Mouse (Mus musculus): ENCODE results near the gene Cabp2. TPM values are rescaled to one million over a fixed set of nuclear protein-coding genes. Genes with fewer than 3 reads are reported as not detected.
"Not testable (repeated sequence)": the region's sequence is repeated elsewhere in the genome, so short reads cannot be mapped to it uniquely, and the experiment has no call there.

Cabp2 gene
- polyA plus RNA-seq, 1 experiment from 2014 or later: not detected

GRCm38 (mm10) chr19:4058581-4058980, 22.8 kb upstream of the Cabp2 start:
- no peak overlapping the region for H3K9ac ChIP-seq (ENCODE audit: low read depth, low read length)
- 85% methylated on average over 5 of the region's 5 CpGs for whole genome bisulfite sequencing (ENCODE audit: insufficient replicate concordance)
- H3K27me3 ChIP-seq (ENCODE audit: control insufficient read depth, insufficient read depth, low read length): no peaks in the 10 kb centered on the region
- H3K4me1 ChIP-seq (ENCODE audit: control insufficient read depth, insufficient read depth, low read length): peaks cover 11% of the 10 kb centered on the region; the same call in 1 of the 2 replicates
- no peak overlapping the region for H3K4me2 ChIP-seq
- no peak overlapping the region for H3K27ac ChIP-seq (ENCODE audit: low read depth, low read length)
- H3K4me3 ChIP-seq (ENCODE audit: low read depth, low read length): no peak overlapping the region
- ATAC-seq (replicated peaks; ENCODE audit: insufficient number of reproducible peaks, low FRiP score, low TSS enrichment): no peak
- no peaks in the 10 kb centered on the region for H3K36me3 ChIP-seq (ENCODE audit: control insufficient read depth, insufficient read depth, low read length)
- no peaks in the 10 kb centered on the region for H3K9me3 ChIP-seq (replicated peaks; ENCODE audit: control insufficient read depth, low read length)

- no peaks in the 10 kb centered on the region for H3K36me3 ChIP-seq (ENCODE audit: control insufficient read depth, insufficient read depth, low read length)
- WGBS (ENCODE audit: insufficient replicate concordance): 61% methylated on average over 15 of the region's 15 CpGs
- no peak within 1 kb of the TSS for H3K4me2 ChIP-seq
- H3K9me3 ChIP-seq (replicated peaks; ENCODE audit: control insufficient read depth, low read length): no peaks in the 10 kb centered on the region
- H3K4me1 ChIP-seq (ENCODE audit: control insufficient read depth, insufficient read depth, low read length): peaks cover 11% of the 10 kb centered on the region; the same call in 1 of the 2 replicates
- H3K27me3 ChIP-seq (ENCODE audit: control insufficient read depth, insufficient read depth, low read length): no peaks in the 10 kb centered on the region
- H3K27ac ChIP-seq (ENCODE audit: low read depth, low read length): no peak within 1 kb of the TSS
- no peak within 1 kb of the TSS for H3K4me3 ChIP-seq (ENCODE audit: low read depth, low read length)
- no peak within 1 kb of the TSS for H3K9ac ChIP-seq (ENCODE audit: low read depth, low read length)
- no peak for ATAC-seq (replicated peaks; ENCODE audit: insufficient number of reproducible peaks, low FRiP score, low TSS enrichment)
These were observed 22.2 kb upstream of the Cabp2 start, which contains the start of gene Gstp3 for GRCm38 (mm10) chr19:4059069-4059740. Gstp3 (minus strand) TSS chr19:4059569.

- not testable (repeated sequence) for H3K27me3 ChIP-seq (ENCODE audit: control insufficient read depth, insufficient read depth, low read length); H3K36me3 ChIP-seq (ENCODE audit: control insufficient read depth, insufficient read depth, low read length); ATAC-seq (replicated peaks; ENCODE audit: insufficient number of reproducible peaks, low FRiP score, low TSS enrichment); H3K4me3 ChIP-seq (ENCODE audit: low read depth, low read length); H3K27ac ChIP-seq (ENCODE audit: low read depth, low read length); H3K9ac ChIP-seq (ENCODE audit: low read depth, low read length); H3K9me3 ChIP-seq (replicated peaks; ENCODE audit: control insufficient read depth, low read length); H3K4me2 ChIP-seq
- WGBS (ENCODE audit: insufficient replicate concordance): 82% methylated on average over 8 of the region's 8 CpGs
- H3K4me1 ChIP-seq (ENCODE audit: control insufficient read depth, insufficient read depth, low read length): peaks cover 11% of the 10 kb centered on the region; the same call in 1 of the 2 replicates
These were observed 21.1 kb upstream of the Cabp2 start for GRCm38 (mm10) chr19:4060044-4060898.

DNA sequence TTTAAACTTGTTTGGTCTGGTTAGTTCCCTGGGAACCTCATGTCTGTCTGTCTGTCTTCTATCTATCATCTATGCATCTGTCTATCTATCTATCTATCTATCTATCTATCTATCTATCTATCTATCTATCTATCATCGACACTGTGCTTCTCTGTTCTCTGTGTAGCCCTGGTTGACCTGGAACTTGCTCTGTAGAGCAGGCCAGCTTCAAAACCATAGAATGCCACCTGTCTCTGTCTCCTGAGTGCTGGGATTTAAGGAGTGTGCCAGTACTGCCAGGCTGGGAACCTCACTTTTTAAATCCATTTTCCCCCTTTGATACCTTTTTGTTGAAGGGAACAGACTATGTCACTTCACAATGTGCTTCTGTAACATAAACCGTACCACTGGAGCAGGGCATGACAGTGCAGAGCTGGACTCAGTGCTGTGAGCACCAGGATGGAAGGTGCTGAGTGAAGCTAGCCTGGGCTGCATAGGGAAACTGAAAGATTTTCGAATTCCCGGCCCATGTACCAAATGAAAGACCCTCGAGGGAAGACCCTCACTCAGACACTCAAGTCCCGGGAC, 20.4 kb upstream of the Cabp2 start:
- WGBS (ENCODE audit: insufficient replicate concordance): 78% methylated on average over 5 of the region's 6 CpGs
- Histone ChIP-seq H3K9me3 (replicated peaks; ENCODE audit: control insufficient read depth, low read length) (no peaks in the 10 kb centered on the region), H3K4me3 (ENCODE audit: low read depth, low read length) (no peak overlapping the region), H3K4me2 (no peak overlapping the region), H3K36me3 (ENCODE audit: control insufficient read depth, insufficient read depth, low read length) (no peaks in the 10 kb centered on the region), H3K9ac (ENCODE audit: low read depth, low read length) (no peak overlapping the region), H3K27ac (ENCODE audit: low read depth, low read length) (no peak overlapping the region), H3K4me1 (ENCODE audit: control insufficient read depth, insufficient read depth, low read length) (peaks cover 8% of the 10 kb centered on the region; the same call in 1 of the 2 replicates), H3K27me3 (ENCODE audit: control insufficient read depth, insufficient read depth, low read length) (no peaks in the 10 kb centered on the region)
- ATAC-seq (replicated peaks; ENCODE audit: insufficient number of reproducible peaks, low FRiP score, low TSS enrichment): no peak

DNA sequence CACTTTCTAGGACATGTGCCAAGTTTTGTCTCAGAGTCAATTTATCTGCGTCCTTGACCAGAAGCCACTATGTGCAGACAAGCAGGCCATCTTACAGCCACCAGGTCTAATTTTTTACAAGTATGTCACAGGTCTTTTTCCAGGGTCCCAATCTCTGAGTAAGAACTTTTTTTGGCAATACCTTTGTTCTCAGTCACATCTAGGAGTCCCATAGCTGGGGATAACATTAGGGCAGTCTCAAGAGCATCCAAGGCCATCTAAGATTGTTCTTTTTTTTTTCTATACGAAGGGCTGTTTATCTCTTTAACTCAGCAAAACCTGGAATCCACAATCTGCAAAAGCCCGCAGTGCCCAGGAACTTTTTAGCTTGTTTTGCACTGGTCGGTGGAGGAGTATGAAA, 18.0 kb upstream of the Cabp2 start:
- H3K4me1 ChIP-seq (ENCODE audit: control insufficient read depth, insufficient read depth, low read length); H3K27ac ChIP-seq (ENCODE audit: low read depth, low read length); H3K36me3 ChIP-seq (ENCODE audit: control insufficient read depth, insufficient read depth, low read length); H3K27me3 ChIP-seq (ENCODE audit: control insufficient read depth, insufficient read depth, low read length); ATAC-seq (replicated peaks; ENCODE audit: insufficient number of reproducible peaks, low FRiP score, low TSS enrichment); H3K4me3 ChIP-seq (ENCODE audit: low read depth, low read length); H3K4me2 ChIP-seq; H3K9ac ChIP-seq (ENCODE audit: low read depth, low read length); H3K9me3 ChIP-seq (replicated peaks; ENCODE audit: control insufficient read depth, low read length): not testable (repeated sequence)
- 30% methylated on average over 3 of the region's 4 CpGs for WGBS (ENCODE audit: insufficient replicate concordance)

DNA sequence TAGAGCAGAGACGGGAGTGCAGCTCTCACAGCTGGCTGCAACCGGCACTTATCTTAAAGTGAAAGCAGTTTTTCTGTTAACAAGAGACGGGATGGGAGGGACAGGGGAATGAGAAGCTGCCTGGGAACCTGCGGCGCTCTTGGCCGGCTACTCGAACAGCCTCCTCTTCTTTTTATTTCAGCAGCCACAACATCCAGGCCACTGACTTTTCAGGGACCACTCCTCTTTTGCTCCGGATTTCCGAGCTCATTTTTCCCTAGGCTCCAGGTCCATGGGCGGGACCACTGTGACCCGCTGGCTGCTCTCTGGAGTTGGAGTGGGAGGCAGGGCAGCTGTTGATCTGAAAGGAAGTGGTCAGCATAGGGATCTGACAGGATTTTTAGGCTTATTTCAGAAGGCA, 16.9 kb upstream of the Cabp2 start:
- not testable (repeated sequence) for ATAC-seq (replicated peaks; ENCODE audit: insufficient number of reproducible peaks, low FRiP score, low TSS enrichment)

DNA sequence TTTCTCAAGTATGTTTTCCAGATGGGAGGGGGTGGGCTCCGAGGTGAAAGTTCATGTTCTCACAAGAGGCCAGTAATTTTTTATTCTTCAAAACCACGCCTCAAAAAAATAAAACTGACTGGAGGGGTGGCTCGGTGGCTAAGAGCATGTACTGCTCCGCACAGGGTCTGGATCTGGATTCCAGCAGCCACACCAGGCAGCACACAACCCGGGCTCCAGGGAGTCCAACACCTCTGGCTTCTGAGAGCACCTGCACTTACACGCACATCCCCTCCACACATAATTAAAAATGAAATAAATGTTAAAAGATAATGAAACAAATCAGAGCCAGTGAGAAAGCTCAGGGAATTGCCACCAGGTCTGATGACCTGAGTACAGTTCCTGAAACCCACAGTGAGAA, 15.1 kb upstream of the Cabp2 start:
- Histone ChIP-seq H3K4me2 (no peak overlapping the region), H3K27ac (ENCODE audit: low read depth, low read length) (no peak overlapping the region), H3K9me3 (replicated peaks; ENCODE audit: control insufficient read depth, low read length) (no peaks in the 10 kb centered on the region), H3K4me3 (ENCODE audit: low read depth, low read length) (no peak overlapping the region), H3K36me3 (ENCODE audit: control insufficient read depth, insufficient read depth, low read length) (no peaks in the 10 kb centered on the region), H3K9ac (ENCODE audit: low read depth, low read length) (no peak overlapping the region), H3K27me3 (ENCODE audit: control insufficient read depth, insufficient read depth, low read length) (no peaks in the 10 kb centered on the region), H3K4me1 (ENCODE audit: control insufficient read depth, insufficient read depth, low read length) (no peaks in the 10 kb centered on the region)
- 84% methylated on average over 6 of the region's 6 CpGs for WGBS (ENCODE audit: insufficient replicate concordance)
- ATAC-seq (replicated peaks; ENCODE audit: insufficient number of reproducible peaks, low FRiP score, low TSS enrichment): no peak

More for the DNA sequence above, 16.9 kb upstream of the Cabp2 start:
- H3K4me2 ChIP-seq; H3K9me3 ChIP-seq (replicated peaks; ENCODE audit: control insufficient read depth, low read length); H3K4me1 ChIP-seq (ENCODE audit: control insufficient read depth, insufficient read depth, low read length); H3K9ac ChIP-seq (ENCODE audit: low read depth, low read length); H3K27me3 ChIP-seq (ENCODE audit: control insufficient read depth, insufficient read depth, low read length); H3K27ac ChIP-seq (ENCODE audit: low read depth, low read length); H3K4me3 ChIP-seq (ENCODE audit: low read depth, low read length); H3K36me3 ChIP-seq (ENCODE audit: control insufficient read depth, insufficient read depth, low read length): not testable (repeated sequence)
- 33% methylated on average over 1 of the region's 11 CpGs for WGBS (ENCODE audit: insufficient replicate concordance)

DNA sequence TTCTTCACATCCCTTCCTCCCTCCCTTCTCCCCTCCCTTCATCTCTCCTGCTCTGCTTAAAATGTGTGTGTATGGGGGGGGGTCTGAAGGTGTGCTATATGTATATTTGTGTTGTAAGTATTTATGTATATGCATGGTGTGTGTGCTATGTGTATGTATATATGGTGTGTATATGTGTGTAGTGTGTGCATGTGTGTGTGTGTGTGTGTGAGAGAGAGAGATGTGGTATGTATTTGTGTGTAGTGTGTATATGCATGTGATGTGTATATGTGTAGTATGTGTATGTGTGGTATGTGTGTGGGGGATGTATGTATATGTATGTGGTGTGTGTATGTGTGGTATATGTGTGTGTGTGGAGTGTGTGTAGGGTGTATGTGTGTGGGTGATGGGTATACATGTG, 14.5 kb upstream of the Cabp2 start:
- no peaks in the 10 kb centered on the region for H3K36me3 ChIP-seq (ENCODE audit: control insufficient read depth, insufficient read depth, low read length)
- ATAC-seq (replicated peaks; ENCODE audit: insufficient number of reproducible peaks, low FRiP score, low TSS enrichment): no peak
- no peaks in the 10 kb centered on the region for H3K9me3 ChIP-seq (replicated peaks; ENCODE audit: control insufficient read depth, low read length)
- no peaks in the 10 kb centered on the region for H3K27me3 ChIP-seq (ENCODE audit: control insufficient read depth, insufficient read depth, low read length)
- no peaks in the 10 kb centered on the region for H3K4me1 ChIP-seq (ENCODE audit: control insufficient read depth, insufficient read depth, low read length)
- no peak overlapping the region for H3K9ac ChIP-seq (ENCODE audit: low read depth, low read length)
- no peak overlapping the region for H3K4me3 ChIP-seq (ENCODE audit: low read depth, low read length)
- H3K27ac ChIP-seq (ENCODE audit: low read depth, low read length): no peak overlapping the region
- H3K4me2 ChIP-seq: no peak overlapping the region
